Mouse (Mus musculus) G1E (cell line): ENCODE measurements around the gene Havcr1. TPM values are rescaled to one million over a fixed set of nuclear protein-coding genes. Genes with fewer than 3 reads are reported as not detected.

ENCODE experiments used
- ATAC-seq: 2 replicates; pipeline ENCODE4 v1.8.0; 2016; ENCODE audit warnings: mild to moderate bottlenecking; ENCODE audit not compliant: insufficient number of reproducible peaks, poor library complexity, low FRiP score, severe bottlenecking; ENCODE audit errors: extremely low read depth
- DNase-seq: peaks from one replicate; pipeline ENCODE4 v3.0.0; 2012; ENCODE audit warnings: low spot score
- H3K27me3 ChIP-seq: 2 replicates; pipeline ENCODE4 v1.6.1; 2012; ENCODE audit warnings: mild to moderate bottlenecking, low read length, inconsistent platforms; ENCODE audit not compliant: insufficient read depth
- H3K36me3 ChIP-seq: replicated peaks from 2 replicates; pipeline ENCODE3; 2012; ENCODE audit warnings: mild to moderate bottlenecking, inconsistent platforms
- H3K4me1 ChIP-seq: 2 replicates; pipeline ENCODE4 v1.6.1; 2012; ENCODE audit warnings: low read depth, low read length, inconsistent platforms, mixed read lengths; ENCODE audit not compliant: insufficient read depth
- H3K4me3 ChIP-seq: 2 replicates; pipeline ENCODE4 v1.5.1; 2012; ENCODE audit warnings: low read depth, mild to moderate bottlenecking, inconsistent platforms, low read length, moderate library complexity, mixed read lengths
- H3K9me3 ChIP-seq: replicated peaks from 2 replicates; pipeline ENCODE4 v1.6.1; 2012; ENCODE audit warnings: inconsistent platforms
- CTCF ChIP-seq: IDR thresholded peaks from 2 replicates; pipeline ENCODE4 v1.5.1; 2012; ENCODE audit warnings: low read depth, low read length, inconsistent platforms, mixed read lengths
- GATA1 ChIP-seq: IDR thresholded peaks from 2 replicates; pipeline ENCODE4 v1.6.1; 2012; ENCODE audit warnings: borderline replicate concordance, low read length, inconsistent platforms, mixed read lengths
- GATA2 ChIP-seq: IDR thresholded peaks from 2 replicates; pipeline ENCODE4 v1.6.1; 2012; ENCODE audit warnings: low read depth, low read length, inconsistent platforms, borderline replicate concordance
- POLR2AphosphoS5 ChIP-seq: IDR thresholded peaks from 2 replicates; pipeline ENCODE4 v1.6.1; 2012; ENCODE audit warnings: low read depth, low read length, inconsistent platforms; ENCODE audit not compliant: insufficient replicate concordance
- TAL1 ChIP-seq: conservative IDR thresholded peaks from 2 replicates; pipeline ENCODE4 v1.6.1; 2012; ENCODE audit warnings: low read depth, low read length, inconsistent platforms, mixed read lengths
- polyA plus RNA-seq: library from polyadenylated mRNA; stranded (reverse); fragments of >175 nt; gene quantifications from 2 replicates; pipeline ENCODE4 v1.2.3, GENCODE M21; 2012
- total RNA-seq, 2 experiments: library from RNA; stranded (forward) in 1 of 2; stranded (reverse) in 1 of 2; fragments of 200-1000 nt in 1 of 2; fragments of >200 nt in 1 of 2; fragmentation: Nextera tagmentation in 1 of 2; gene quantifications; 2 replicates each; pipeline ENCODE4 v1.2.3; 2014 to 2017

Gene Havcr1
- total and polyA plus RNA-seq, 3 experiments = not detected

- TF ChIP-seq TAL1 = no peak
- no peak for TF ChIP-seq CTCF
- no peak for TF ChIP-seq GATA1
- TF ChIP-seq POLR2AphosphoS5 = no peak
- TF ChIP-seq GATA2 = no peak
- Histone ChIP-seq H3K36me3 (no peaks in the 10 kb centered on the region), H3K4me1 (no peaks in the 10 kb centered on the region), H3K4me3 (no peak overlapping the region), H3K9me3 (no peaks in the 10 kb centered on the region), H3K27me3 (no peaks in the 10 kb centered on the region)
- DNase-seq (no peak), ATAC-seq (no peak)
Observed at GRCm38 (mm10) chr11:46817692-46818091, 82.8 kb downstream of the Havcr1 start.

- H3K4me3 ChIP-seq = no peak overlapping the region
- no peak for ATAC-seq
- H3K9me3 ChIP-seq = no peaks in the 10 kb centered on the region
- no peak for TF ChIP-seq POLR2AphosphoS5
- TF ChIP-seq GATA2 = no peak
- TF ChIP-seq TAL1 = no peak
- TF ChIP-seq CTCF = no peak
- TF ChIP-seq GATA1 = no peak
- H3K27me3 ChIP-seq = no peaks in the 10 kb centered on the region
- no peaks in the 10 kb centered on the region for H3K36me3 ChIP-seq
- no peak for DNase-seq
- H3K4me1 ChIP-seq = no peaks in the 10 kb centered on the region
Observed at GRCm38 (mm10) chr11:46819930-46820329, 85.0 kb downstream of the Havcr1 start.

Other genes with a start within 250 kb of the Havcr1 start
- gene Gm12169, start 210.9 kb upstream of the Havcr1 start, total RNA-seq (2014; fragmentation: Nextera tagmentation) = not detected in 2 replicates
- not detected in 2 replicates for gene Gm12169, start 210.9 kb upstream of the Havcr1 start, total RNA-seq (2017)
- not detected in 2 replicates for gene Gm12169, start 210.9 kb upstream of the Havcr1 start, polyA plus RNA-seq
- gene BC053393, start 163.5 kb upstream of the Havcr1 start, total RNA-seq (2014; fragmentation: Nextera tagmentation) = not detected in 2 replicates
- 0.11 TPM in 1 of 2 replicates, not detected in the other for gene BC053393, start 163.5 kb upstream of the Havcr1 start, total RNA-seq (2017)
- gene BC053393, start 163.5 kb upstream of the Havcr1 start, polyA plus RNA-seq = not detected in 2 replicates
- gene Dppa1, start 105.8 kb upstream of the Havcr1 start, total RNA-seq (2014; fragmentation: Nextera tagmentation) = not detected in 2 replicates
- gene Dppa1, start 105.8 kb upstream of the Havcr1 start, total RNA-seq (2017) = not detected in 2 replicates
- not detected in 2 replicates for gene Dppa1, start 105.8 kb upstream of the Havcr1 start, polyA plus RNA-seq
- gene Timd2, start 28.0 kb upstream of the Havcr1 start, total RNA-seq (2014; fragmentation: Nextera tagmentation) = not detected in 2 replicates
- gene Timd2, start 28.0 kb upstream of the Havcr1 start, total RNA-seq (2017) = 0.06 TPM in 1 of 2 replicates, not detected in the other
- not detected in 2 replicates for gene Timd2, start 28.0 kb upstream of the Havcr1 start, polyA plus RNA-seq
- not detected in 2 replicates for gene Timd4, start 75.7 kb downstream of the Havcr1 start, total RNA-seq (2014; fragmentation: Nextera tagmentation)
- gene Timd4, start 75.7 kb downstream of the Havcr1 start, total RNA-seq (2017) = not detected in 2 replicates
- not detected in 2 replicates for gene Timd4, start 75.7 kb downstream of the Havcr1 start, polyA plus RNA-seq